Mouse (Mus musculus): ENCODE measurements around the gene Spock1.
"Not testable (repeated sequence)": the region's sequence is repeated elsewhere in the genome, so short reads cannot be mapped to it uniquely, and the experiment has no call there.

Spock1 gene

DNA sequence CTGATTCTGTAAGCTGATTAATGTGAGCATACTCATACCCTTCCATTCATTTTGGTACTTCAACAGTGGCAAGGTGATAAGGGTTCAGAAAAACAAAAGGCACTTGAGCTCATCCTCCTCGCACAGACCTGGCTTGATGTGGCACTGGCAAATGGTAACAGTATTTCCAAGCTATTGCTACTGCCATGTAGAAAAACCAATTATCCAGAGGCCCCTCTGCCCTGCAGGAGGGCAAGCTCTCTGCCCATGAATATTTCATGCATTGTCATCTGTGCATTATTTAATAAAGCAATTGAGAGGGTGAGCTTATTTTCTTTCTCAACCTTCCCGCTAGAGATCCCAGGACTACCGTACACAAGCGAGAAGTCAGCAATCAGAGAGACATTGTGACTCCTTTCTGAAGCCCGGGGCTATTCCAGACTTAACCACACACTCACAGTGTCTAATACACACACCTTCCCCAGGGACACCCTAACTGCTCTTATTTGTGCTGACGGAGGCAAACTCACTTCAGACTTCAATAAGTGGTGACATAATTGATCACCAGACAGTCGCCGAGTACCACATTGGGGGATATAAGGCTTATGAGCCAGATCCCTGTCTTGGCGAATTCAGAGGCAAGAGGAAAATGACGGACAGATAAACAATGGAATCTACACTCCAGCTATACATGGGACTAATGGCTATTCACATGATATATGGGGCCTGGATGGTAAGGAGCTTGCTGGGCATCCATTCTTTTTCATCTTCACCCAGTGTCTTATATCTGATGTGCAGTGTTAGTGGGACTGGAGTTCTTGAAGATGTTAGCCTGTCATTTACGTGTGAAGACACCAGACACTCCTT lies 296.6 kb downstream of the Spock1 start:
- DNase-seq (ENCODE audit: extremely low read depth, low read depth, low spot score), result no peak

DNA sequence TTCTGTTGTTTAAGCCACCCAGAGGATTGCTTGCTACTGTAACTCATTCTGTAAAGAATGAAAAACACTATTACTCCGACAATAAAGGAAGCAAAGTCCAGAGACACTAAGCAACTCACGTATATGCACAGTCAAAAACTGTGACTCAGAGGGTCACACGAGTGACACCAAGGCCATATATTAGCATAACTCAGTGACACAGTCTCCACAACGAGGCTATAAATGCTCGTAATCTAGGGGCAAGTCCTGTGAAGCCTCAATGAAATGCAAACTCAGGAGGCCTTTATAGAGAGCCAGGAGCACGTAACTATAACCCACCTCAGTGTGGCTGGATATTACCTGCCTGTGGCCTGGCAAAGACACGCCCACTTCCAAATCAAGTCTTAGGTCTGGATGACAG lies 298.2 kb downstream of the Spock1 start:
- no peak for DNase-seq (ENCODE audit: extremely low read depth, low read depth, low spot score)

DNA sequence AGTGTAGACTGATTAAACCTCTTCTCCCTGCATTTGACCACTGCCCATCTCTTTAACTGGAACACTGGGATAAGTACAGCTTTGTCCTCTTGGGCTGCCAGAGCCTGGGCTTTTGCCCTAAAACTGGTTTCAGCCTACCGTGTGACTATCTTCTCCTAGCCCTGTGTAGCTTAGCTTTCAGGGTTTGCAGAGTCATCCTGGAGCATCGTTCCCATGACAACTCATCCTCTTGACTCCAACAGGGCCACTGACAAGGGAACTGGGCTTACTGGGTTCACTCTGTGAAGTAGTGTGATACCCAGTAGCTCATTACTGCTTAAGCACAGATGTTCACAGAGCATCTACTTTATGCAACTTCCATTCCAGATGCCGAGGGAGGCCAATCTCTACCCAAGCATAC lies 303.7 kb downstream of the Spock1 start:
- DNase-seq (ENCODE audit: extremely low read depth, low read depth, low spot score), result no peak

DNA sequence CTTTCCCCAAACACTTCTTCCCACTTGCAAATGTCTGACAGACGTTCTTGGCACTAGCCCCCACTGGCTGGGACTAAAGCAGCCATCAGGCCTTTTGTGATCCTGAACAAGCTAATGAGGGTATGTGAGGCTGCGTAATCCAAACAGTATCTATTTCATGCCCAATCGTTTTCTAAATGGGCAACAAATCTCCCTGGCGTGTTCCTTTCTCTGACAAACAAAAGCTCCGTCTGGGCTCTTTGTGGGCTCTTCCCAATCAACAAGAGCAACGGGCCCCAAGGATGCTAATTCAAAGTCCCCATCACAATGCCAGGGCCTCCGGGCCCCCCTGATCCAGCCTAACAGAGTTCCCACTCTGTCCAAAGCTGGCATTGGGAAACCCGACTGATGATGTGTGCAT lies 304.9 kb downstream of the Spock1 start:
- no peak for DNase-seq (ENCODE audit: extremely low read depth, low read depth, low spot score)

DNA sequence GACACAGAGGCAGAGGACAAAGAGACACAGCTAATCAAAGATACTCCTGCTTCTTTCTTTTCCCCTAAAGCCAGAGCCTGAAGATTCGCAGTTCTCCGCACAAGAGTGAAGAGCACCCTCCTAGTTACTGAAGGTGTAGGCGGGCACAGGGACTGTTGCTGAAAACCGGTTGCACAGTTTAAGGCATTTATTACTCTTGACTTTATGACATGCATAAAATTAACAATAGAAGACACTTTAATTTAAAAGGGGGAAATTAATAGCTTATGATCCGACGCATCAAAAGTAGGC lies 312.4 kb downstream of the Spock1 start:
- DNase-seq (ENCODE audit: extremely low read depth, low read depth, low spot score), result no peak

DNA sequence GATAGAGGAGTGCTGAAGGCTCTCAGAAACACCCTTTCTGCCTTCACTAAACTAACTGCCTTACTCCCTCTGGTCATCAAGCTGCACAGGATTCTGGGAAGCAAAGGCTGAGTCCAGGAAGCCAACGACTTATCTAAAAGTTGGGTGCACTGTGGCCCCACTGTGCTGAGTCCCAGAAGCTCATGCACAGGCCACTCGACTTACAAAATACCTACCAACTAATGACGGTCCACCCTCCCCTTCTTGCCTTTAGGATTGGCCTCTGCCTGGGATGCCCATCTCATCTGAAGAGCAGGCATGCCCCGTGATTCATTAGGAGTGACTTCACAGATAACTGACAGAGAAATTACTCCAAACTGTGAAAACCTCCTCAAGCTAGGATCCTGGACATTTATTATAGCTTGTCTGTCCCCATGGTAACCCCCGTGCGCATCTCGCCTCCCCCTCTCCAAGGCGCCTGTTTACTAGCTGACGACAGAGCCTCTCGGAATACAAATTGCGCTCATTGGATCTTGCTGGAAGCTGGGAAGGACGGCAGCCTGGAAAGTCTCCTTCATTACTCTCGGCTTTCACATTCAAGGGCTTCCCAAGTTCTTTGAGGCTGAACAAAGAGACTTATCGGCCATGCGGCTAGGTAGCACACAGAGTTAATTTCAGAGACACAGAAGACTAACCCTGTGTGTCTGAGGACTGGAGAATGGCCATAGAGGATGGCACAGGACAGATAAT lies 312.9 kb downstream of the Spock1 start:
- no peak for DNase-seq (ENCODE audit: extremely low read depth, low read depth, low spot score)

DNA sequence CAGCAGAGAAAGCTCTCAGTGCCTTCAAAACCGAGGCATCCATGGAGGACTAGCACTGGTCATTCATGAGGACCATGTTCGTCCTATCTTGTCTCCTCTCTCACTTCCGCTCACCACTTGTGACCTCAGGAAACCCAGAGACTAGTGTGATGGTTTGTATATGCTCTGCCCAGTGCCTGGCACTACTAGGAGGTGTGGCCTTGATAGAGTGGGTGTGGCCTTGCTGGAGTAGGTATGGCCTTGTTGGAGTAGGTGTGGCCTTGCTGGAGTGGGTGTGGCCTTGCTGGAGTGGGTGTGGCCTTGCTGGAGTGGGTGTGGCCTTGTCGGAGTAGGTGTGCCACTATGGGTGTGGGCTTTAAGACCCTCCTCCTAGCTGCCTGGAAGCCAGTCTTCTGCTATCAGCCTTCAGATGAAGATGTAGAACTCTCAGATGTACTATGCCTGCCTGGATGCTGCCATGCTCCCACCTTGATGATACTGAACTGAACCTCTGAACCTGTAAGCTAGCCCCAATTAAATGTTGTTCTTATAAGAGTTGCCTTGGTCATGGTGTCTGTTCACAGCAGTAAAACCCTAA lies 318.7 kb downstream of the Spock1 start:
- not testable (repeated sequence) for DNase-seq (ENCODE audit: extremely low read depth, low read depth, low spot score)

DNA sequence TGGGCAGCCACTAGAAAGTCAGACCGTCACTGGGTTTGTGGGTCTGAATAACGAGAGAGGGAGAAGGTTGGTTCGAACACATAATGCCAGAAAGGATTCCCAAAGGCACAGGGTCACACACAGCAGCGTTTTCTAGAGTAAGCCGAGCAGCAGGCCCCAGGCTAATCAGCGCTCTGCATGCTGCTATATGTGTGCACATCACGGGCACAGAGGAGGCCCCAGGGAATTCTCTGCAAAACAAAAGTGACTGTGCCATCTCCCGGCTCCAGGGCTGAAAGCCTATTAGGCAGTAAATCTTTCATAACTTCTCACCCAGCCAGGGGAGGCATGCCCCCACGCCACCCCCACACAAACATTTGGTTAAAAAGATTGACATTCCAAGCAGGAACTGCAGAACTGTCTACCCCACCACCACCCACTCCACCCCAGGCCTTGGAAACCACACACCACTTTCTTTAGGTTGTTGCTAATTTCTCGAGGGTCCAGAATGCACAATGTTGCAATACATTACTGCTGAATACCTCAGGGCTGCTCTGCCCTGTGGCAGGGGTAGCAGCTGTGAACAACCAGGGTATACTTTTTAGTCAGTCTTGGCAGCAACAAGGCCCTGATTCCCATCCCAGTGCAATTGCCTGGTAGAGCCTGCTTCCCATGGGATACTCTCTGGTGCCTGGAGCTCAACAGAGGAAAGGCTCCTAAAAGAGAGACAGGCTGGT lies 319.4 kb downstream of the Spock1 start:
- no peak for DNase-seq (ENCODE audit: extremely low read depth, low read depth, low spot score)

DNA sequence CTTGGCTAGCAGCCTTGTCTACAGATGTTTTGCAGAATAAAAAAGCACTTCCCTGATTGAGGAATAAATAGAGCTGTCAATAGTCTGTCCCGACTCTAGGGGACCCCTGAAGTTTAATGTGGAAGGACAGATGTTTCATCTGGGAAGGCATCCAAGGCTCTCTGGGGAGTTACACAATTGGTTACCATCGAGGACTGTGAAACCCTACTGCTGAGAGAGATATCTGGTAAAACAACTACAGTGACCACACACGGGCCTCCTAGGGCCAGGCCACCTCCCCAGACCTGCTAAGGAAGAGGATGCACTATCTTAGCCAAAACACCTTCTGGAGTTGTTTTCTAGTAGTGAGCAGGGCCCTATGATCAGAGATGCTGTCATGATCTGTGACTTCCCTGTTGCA lies 323.0 kb downstream of the Spock1 start:
- DNase-seq (ENCODE audit: extremely low read depth, low read depth, low spot score), result no peak

DNA sequence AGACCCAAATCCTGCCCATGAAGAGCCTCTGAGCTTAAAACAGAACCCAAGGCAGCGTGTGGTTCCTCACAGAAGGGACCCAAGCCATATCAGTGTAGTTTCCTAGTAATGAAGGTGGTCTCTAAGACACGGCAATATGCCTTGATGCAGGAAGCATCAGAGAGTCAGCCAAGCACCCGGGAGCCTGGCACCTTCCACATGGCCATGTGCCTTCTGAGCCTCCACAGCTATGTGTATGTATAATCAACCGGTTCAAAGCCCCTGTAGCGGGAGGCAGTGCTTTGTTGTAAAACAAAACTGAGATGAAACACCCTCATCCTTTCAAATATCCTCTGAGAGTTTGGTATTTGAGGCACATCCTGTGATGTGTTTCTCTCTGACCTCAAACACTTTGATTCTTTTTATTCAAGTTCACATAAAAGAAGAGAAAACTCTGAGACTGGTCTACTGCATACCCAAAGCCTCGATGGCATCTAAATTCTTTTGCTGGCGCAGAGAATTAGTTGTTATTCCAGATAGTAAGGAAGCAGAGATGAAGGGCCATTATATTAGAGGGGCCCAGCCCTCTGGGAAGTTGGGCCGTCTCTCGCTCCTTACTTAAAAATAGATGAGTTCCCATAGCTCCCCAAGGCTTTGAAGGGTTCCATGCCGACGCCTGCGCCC lies 325.7 kb downstream of the Spock1 start:
- DNase-seq (ENCODE audit: extremely low read depth, low read depth, low spot score), result no peak

DNA sequence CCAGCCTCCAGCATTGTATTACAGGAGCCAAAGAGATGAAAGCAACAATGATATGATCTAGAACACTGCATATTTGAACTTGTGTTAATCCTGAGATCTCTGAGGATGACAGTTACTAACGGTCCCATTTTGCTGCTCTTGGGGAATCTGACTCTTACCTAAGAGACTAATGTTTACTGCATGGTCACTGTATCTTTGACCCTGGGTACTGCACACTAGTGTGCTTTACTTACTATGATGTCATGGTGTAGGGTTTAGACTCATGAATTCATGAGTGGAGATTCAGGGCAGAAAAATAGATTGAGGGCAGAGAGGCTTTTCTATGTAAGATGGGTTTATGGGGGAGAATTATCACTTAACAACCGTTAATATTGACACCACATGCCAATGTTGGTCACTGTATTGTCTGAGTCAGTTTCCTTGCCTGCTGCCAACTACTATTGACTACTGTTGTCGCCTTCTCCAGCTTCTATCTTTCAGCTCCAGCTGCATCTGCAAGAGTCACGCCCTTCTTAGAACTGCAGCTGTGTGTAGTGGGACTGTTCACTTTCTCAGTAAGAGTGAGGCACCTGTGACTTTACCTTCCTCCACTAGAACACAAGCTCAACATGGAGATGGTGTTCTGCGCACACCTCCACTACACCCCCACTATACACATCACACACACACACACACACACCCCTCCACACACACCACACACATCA lies 330.4 kb downstream of the Spock1 start:
- no peak for DNase-seq (ENCODE audit: extremely low read depth, low read depth, low spot score)

DNA sequence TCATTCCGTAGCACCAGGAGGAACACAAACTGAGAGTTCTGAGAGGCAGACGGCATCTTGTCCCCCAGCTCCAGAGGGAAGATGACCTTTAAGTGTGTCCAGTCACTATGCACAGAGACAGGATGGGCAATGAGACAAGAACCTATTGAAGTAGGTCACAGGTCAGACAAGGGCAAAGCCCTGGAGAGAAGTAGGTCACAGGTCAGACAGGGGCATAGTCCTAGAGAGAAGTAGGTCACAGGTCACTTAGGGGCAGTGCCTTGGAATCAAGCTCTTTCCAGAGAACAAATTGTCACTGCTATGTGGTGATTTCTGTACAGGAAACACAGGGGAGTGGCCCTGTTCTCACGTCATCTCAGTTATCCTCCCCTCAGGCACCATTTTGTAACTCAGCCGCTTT lies 334.6 kb downstream of the Spock1 start:
- no peak for DNase-seq (ENCODE audit: extremely low read depth, low read depth, low spot score)

DNA sequence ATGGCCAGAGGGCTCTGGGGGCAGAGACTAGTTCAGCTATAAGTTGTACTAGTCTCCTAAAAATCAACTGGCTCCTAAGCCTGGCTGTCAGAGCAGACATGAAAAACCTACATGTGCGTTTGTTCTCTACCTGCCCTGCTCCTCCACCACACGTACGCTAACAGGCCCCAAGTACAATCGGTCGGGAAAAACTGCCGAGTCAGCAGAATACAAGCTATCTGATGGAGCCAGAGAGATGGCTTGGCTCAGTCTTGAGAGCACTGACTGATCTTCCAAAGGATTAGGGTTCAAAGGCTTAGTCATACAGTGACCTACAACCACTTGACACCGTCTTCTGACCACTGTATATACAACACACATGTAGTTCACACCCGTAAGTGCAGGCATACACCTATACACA lies 339.7 kb downstream of the Spock1 start:
- DNase-seq (ENCODE audit: extremely low read depth, low read depth, low spot score), result no peak

DNA sequence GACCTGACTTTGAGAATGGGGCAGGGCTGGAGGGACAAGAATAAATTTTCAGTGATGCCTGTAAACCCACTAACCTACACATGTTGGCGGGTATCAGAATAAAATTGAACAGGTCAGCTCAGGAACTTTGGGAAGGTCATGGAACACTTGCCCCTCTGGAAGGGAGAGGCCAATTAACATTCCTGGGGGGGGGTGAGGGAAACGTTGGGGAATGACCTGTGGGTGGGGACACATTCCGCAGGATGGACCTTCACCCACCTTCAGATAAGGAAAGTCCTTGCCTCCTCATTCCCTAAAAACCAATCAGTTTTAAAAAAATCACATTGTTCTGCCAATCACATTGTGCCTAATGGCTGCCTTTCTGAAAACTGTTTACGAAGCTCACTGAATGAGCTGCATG lies 352.9 kb downstream of the Spock1 start:
- DNase-seq (ENCODE audit: extremely low read depth, low read depth, low spot score), result no peak

DNA sequence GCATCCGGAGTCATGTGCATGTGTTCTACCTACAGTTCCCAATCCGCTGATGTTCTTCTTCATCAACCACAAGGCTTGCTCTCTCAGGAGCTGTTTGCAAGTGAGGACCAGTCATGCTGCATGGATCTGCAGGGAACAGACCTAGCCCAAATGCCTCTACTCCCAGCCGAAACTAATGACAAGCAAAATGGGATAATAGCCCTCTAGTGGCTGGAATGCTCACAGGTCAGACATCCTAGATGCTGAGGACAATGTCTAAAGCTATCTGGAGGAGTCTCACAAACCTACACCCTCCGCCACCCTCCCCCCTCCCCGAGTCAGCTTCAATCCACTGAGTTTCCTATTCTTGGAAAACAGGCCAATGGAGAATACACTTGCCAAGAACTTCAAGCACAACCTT lies 358.4 kb downstream of the Spock1 start:
- DNase-seq (ENCODE audit: extremely low read depth, low read depth, low spot score), result no peak

DNA sequence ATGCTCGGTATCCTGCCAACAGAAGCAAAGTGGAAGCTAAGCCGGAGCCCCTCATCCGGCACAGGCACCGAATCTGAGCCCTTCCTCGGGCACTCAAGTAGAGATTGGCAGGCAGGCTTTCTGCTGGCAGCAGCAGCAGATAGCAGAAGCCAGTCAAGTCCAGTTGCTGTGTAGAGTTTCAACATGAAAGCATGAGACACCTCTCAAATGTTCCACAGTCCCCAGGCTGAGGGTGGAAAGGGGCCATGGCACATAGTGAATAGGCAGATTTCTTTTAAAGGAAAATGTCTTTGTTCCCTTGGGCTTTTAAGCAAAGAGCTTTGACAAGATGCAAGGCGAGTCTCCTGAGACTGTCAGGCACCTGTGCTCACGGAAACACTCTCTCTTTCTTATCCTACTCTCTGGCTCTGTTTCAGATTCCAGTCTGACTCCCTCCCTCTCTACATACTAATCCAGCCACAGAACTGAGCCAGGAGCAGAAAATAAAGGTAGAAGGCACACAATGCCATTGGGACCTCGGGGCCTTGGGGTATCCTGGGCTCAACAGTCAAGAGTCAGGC lies 371.1 kb downstream of the Spock1 start:
- DNase-seq (ENCODE audit: extremely low read depth, low read depth, low spot score), result no peak

DNA sequence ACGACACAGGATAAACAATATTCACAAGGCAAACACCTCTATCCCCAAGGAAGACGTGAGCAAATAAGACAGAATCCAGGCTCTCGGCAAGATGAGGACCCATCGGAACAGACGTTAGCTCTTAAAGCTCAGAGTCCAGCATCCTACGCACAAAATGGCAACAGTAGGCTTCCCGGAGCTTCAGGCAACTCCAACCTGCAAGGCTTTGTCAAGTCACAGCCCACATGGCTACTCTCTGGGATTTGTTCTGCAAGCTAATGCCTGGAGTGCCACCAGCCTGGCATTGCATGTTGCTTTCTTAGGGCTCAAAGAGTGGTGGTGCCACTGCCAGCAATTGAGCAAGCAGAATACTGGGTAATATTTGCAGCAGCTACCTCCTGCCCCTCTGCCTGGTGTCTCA lies 373.8 kb downstream of the Spock1 start:
- no peak for DNase-seq (ENCODE audit: extremely low read depth, low read depth, low spot score)

DNA sequence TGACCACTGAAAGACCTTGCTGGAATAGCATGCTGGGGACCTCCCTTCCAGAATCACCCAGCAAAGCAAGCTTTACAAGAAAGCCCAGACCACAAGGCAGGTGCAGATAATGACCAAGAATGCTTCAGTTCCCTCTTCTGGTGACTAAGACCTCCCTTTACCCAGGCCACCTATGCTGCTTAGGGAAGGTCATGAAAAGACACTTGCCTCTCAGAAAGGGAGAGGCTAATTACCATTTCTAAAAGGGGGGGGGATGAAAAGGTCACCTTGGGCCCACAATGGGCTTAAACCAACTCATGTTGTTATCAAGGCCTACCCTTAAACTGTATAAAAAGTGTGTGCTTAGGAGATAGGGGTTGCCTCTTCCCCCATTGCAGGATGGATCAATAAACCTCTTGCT lies 382.2 kb downstream of the Spock1 start:
- DNase-seq (ENCODE audit: extremely low read depth, low read depth, low spot score), result no peak

DNA sequence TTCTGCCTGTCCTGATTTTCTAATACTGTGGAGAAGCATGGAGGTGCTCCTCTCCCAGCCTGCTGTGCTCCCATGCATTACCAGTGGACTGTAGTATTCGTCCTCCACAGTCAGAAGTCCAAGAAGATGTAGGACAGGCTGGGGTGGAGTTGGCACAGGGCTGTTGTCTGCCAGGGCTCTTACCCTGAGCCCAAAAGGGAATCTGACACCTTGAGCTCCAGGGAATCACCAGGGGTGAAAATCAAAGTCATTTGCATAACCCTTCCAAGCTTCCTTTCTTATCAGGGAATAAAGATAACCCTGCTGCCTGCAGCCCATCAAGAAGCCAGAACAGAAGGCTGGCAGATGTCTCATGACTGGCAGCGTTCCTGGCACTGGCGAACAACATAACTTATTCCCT lies 383.6 kb downstream of the Spock1 start:
- no peak for DNase-seq (ENCODE audit: extremely low read depth, low read depth, low spot score)

DNA sequence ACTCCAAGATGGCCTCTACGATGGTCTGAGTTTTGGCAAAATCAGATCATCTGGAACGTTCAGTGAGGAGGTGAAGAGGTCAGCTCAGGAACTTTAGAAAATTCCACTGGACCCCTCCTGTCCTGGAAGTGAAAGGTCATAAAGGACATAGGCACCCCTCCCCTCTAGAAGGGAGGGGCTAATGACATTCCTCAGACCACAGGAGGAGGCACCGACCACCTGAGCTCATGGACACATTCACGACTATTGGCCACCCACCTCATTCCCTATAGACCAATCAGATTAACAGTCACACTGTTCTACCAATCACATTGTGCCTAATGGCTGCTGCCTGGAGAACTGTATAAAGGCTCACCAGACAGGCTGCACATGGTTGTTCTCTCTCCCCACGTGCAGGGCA lies 384.8 kb downstream of the Spock1 start:
- DNase-seq (ENCODE audit: extremely low read depth, low read depth, low spot score), result no peak

Data from fat pad, adult 2 months (tissue).